Mouse (Mus musculus): ENCODE data around the gene Efnb2.

Efnb2 gene

GRCm38 (mm10) chr8:8574521-8575499, 86.2 kb downstream of the Efnb2 start:
- Histone ChIP-seq H3K27me3 (ENCODE audit: control insufficient read depth, insufficient read depth, low read length, poor library complexity, severe bottlenecking) (no peaks in the 10 kb centered on the region), H3K36me3 (ENCODE audit: control insufficient read depth, insufficient read depth, low read length, poor library complexity, severe bottlenecking) (no peaks in the 10 kb centered on the region)
- DNase-seq (ENCODE audit: low read depth, low spot score), result no peak

- DNase-seq (ENCODE audit: low read depth, low spot score), result no peak
- no peaks in the 10 kb centered on the region for H3K36me3 ChIP-seq (ENCODE audit: control insufficient read depth, insufficient read depth, low read length, poor library complexity, severe bottlenecking)
- H3K27me3 ChIP-seq (ENCODE audit: control insufficient read depth, insufficient read depth, low read length, poor library complexity, severe bottlenecking), result no peaks in the 10 kb centered on the region
Measured at GRCm38 (mm10) chr8:8572272-8572671, 88.8 kb downstream of the Efnb2 start.

GRCm38 (mm10) chr8:8571625-8572215, 89.3 kb downstream of the Efnb2 start:
- H3K27me3 ChIP-seq (ENCODE audit: control insufficient read depth, insufficient read depth, low read length, poor library complexity, severe bottlenecking), result no peaks in the 10 kb centered on the region
- no peak for DNase-seq (ENCODE audit: low read depth, low spot score)
- H3K36me3 ChIP-seq (ENCODE audit: control insufficient read depth, insufficient read depth, low read length, poor library complexity, severe bottlenecking), result no peaks in the 10 kb centered on the region

- no peaks in the 10 kb centered on the region for H3K27me3 ChIP-seq (ENCODE audit: control insufficient read depth, insufficient read depth, low read length, poor library complexity, severe bottlenecking)
- no peak for DNase-seq (ENCODE audit: low read depth, low spot score)
- H3K36me3 ChIP-seq (ENCODE audit: control insufficient read depth, insufficient read depth, low read length, poor library complexity, severe bottlenecking), result no peaks in the 10 kb centered on the region
Measured at GRCm38 (mm10) chr8:8569280-8569679, 91.8 kb downstream of the Efnb2 start.

GRCm38 (mm10) chr8:8568215-8568773, 92.7 kb downstream of the Efnb2 start:
- Histone ChIP-seq H3K36me3 (ENCODE audit: control insufficient read depth, insufficient read depth, low read length, poor library complexity, severe bottlenecking) (no peaks in the 10 kb centered on the region), H3K27me3 (ENCODE audit: control insufficient read depth, insufficient read depth, low read length, poor library complexity, severe bottlenecking) (no peaks in the 10 kb centered on the region)
- no peak for DNase-seq (ENCODE audit: low read depth, low spot score)
